Mouse (Mus musculus) kidney, adult 2 months (tissue): ENCODE measurements around the gene Padi2.

Experiments used
- CTCF ChIP-seq: fragments of 200-500 bp; conservative IDR thresholded peaks from 2 replicates; pipeline ENCODE4 v1.5.1; 2011; ENCODE audit warnings: low read depth, mild to moderate bottlenecking, control low read depth, low read length, moderate library complexity, mixed read lengths; ENCODE audit not compliant: insufficient read depth, insufficient read length
- POLR2A ChIP-seq: fragments of 200-500 bp; IDR thresholded peaks from one replicate; pipeline ENCODE4 v1.6.1; 2011; ENCODE audit warnings: low read depth, low read length, control low read depth

DNA sequence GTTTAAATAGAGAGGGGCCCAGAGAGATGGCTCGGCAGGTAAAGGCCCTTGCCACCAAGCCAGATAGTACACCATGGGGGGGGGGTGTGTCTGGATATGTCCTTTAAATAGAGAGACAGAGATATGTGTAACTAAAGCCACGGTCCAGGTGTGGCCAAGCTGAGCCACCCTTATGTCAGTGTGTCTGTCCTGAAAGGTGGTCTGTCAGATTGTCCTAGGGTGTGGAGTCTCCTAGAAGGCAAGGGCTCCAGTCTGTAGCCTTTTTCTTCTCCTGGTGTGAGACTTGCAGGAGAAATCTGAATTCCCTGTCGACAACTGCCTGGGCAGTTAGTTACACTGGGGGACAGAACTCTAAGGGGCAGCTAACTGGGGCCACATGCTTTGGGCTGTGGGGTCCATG lies 25.9 kb upstream of the Padi2 start:
- TF ChIP-seq CTCF = no peak
- TF ChIP-seq POLR2A = no peak
